Mouse (Mus musculus) liver, postnatal 0 days (tissue): ENCODE results near the gene Gpatch8.

Experiments used
- CTCF ChIP-seq: sonication (generic); IDR thresholded peaks from 2 replicates; pipeline ENCODE4 v1.5.1; 2016; ENCODE audit warnings: antibody characterized with exemption, low read depth
- EP300 ChIP-seq: IDR thresholded peaks from 2 replicates; pipeline ENCODE4 v1.6.1; 2016; ENCODE audit warnings: antibody characterized with exemption, low read depth, mild to moderate bottlenecking

DNA sequence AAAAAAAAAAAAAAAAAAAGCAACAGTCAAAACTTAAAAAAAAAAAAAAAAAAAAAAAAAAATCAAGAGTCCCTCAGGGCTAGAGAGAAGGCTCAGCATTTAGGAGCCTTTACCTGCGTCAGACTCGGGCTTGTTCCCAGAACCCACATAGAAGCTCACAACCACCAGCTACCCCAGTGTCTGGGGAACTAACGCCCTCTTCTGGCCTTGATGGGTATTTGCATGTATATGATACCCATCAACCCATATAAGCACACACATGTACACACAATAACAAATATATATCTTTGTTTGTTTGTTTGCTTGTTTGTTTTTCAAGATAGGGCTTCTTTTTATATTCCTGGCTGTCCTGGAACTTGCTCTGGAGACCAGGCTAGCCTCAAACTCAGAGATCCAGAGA is 31.4 kb upstream of the Gpatch8 start:
- TF ChIP-seq CTCF (0 out of 2 replicates have a peak, but pooled peaks have one; percentile 13), EP300 (no peak)
